Mouse (Mus musculus): ENCODE measurements around the gene Lgals8.

- TF ChIP-seq CTCF (IDR thresholded peaks at IDR 0.05; ENCODE audit: low read depth, low read length) (no peak), GATA1 (IDR thresholded peaks at IDR 0.05; ENCODE audit: borderline replicate concordance, low read length) (no peak), GATA2 (IDR thresholded peaks at IDR 0.05; ENCODE audit: borderline replicate concordance, low read depth, low read length) (no peak), POLR2AphosphoS5 (IDR thresholded peaks at IDR 0.05; ENCODE audit: insufficient replicate concordance, low read depth, low read length) (no peak), TAL1 (conservative IDR thresholded peaks at IDR 0.05; ENCODE audit: low read depth, low read length) (no peak)
These were observed 3.6 kb downstream of the Lgals8 start for GRCm38 (mm10) chr13:12460881-12461729.

All from G1E (cell line).